Mouse (Mus musculus) cortical plate, adult 2 months (tissue): ENCODE measurements around the gene Mrpl50.

ENCODE experiments used
- CTCF ChIP-seq: fragments of 200-500 bp; IDR thresholded peaks from 2 replicates; pipeline ENCODE4 v1.5.1; 2011; ENCODE audit warnings: mild to moderate bottlenecking, control low read depth, low read length; ENCODE audit not compliant: insufficient read depth; ENCODE audit errors: extremely low read depth
- POLR2A ChIP-seq: fragments of 200-500 bp; IDR thresholded peaks from 2 replicates; pipeline ENCODE4 v1.6.1; 2011; ENCODE audit warnings: mild to moderate bottlenecking, low read length, control low read depth; ENCODE audit not compliant: insufficient read depth; ENCODE audit errors: extremely low read depth

DNA sequence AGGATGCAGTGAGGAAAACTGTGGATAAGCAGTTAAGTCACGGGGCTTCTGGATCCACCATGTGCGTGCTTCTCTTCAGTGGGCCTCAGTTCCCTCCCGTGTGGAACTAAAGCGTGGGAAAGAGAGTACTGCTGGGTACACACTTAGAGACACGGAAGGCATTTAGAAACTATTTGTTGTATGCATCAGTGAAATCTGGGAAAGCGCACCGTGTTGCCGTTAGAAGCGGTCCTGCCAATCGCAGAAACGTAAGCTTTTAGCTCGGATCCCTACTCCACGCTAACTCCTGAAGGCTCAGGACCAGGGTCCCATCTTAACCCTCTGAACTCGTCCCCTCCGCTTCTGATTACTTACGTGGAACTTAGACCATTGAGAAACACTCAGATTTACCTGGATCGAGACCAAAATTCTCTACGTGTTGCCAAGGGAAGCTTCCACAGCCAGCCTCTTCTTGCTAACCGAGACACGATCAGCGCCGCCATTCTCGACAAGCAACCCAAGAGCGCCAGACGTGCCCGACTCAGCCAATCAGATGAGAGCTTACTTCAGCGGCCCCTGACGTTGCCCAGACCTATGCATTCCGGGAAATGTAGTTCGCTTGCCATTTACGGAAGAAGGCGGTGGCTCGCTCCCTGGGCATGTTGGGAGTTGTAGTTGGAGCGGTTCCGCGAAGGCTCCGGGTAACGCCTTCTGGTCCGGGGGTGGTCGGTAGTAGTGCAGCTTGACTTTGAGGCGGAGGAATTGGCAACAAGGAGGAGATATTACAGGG lies at the start of gene Mrpl50, which contains the start of gene Zfp189:
- peak; percentile 91 for TF ChIP-seq POLR2A
- TF ChIP-seq CTCF, result no peak
